Mouse (Mus musculus): ENCODE measurements around the gene Tacc2.

DNA sequence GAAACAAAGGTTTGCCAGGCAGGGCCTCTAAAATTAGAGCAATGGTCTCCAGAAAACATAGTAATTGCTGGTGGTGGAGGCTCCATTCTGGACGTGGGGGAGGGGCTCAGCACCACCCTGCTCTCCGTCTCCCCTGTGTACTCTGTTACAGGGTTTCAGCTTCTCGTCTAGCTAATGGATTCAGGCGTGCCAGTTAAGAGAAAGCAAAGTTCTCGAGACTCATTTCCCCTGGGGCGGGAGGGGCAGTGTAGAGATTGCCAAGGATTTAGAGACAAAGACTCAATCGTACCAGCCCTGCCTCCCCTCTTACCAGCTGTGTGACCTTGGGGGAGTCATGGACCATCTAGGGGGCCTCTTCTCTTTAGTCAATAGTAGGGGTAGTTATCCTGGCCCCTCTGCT lies 72.0 kb downstream of the Tacc2 start:
- no peak for TF ChIP-seq POLR2A (IDR thresholded peaks at IDR 0.05; ENCODE audit: insufficient read depth, low read depth, low read length)
- no peak for TF ChIP-seq CTCF (IDR thresholded peaks at IDR 0.05; ENCODE audit: insufficient read depth, low read depth, low read length)
